Mouse (Mus musculus) megakaryocyte, embryonic 14.5 days (primary cell): ENCODE measurements around the gene Traf2.

Source experiments
- FLI1 ChIP-seq: IDR thresholded peaks from 2 replicates; pipeline ENCODE4 v1.6.1; 2012; ENCODE audit warnings: low read length, inconsistent platforms, mixed read lengths
- GATA1 ChIP-seq: IDR thresholded peaks from 3 replicates; pipeline ENCODE4 v1.6.1; 2012; ENCODE audit warnings: mixed read lengths, low read length, inconsistent platforms, borderline replicate concordance

GRCm38 (mm10) chr2:25560551-25560950, 13.8 kb upstream of the Traf2 start:
- no peak for TF ChIP-seq GATA1
- no peak for TF ChIP-seq FLI1
